Mouse (Mus musculus) bone marrow macrophage, adult 2 months (primary cell): ENCODE data around the gene Vsig10l.

Experiments
- CTCF ChIP-seq: IDR thresholded peaks from 2 replicates; pipeline ENCODE4 v1.5.1; 2012; ENCODE audit warnings: low read depth, mild to moderate bottlenecking, low read length, moderate library complexity
- POLR2A ChIP-seq: IDR thresholded peaks from 2 replicates; pipeline ENCODE4 v1.6.1; 2012; ENCODE audit warnings: mild to moderate bottlenecking, low read depth, low read length, borderline replicate concordance

DNA sequence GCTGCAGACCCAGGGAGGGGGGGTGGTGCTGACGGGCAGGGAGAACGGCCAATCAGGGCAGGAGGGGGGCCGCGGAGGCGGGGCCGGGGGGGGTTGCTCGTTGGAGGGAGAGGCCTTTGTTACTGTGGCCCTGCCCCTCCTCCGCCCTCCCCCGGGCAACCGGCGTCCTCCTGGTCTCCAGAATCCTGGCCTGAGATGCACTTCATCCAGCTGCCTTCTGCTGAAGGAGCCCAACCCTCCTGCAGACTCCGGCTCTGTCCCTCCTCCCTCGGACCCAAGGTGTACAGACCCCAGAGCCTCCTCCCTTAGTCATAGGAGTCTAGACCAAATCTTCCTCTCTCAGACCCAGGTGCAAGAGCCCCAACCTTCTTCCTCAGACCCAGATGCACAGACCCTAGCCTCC is 27.2 kb downstream of the Vsig10l start:
- TF ChIP-seq CTCF (no peak), POLR2A (no peak)
